Mouse (Mus musculus) lung, embryonic 14.5 days (tissue): ENCODE measurements around the gene Lsm14a. TPM values are rescaled to one million over a fixed set of nuclear protein-coding genes. Genes with fewer than 3 reads are reported as not detected.

Experiments used
- ATAC-seq: fragments of 200-750 bp; cut with Nextera tagmentation; 2 replicates; pipeline ENCODE4 v1.8.0; 2017; ENCODE audit warnings: mild to moderate bottlenecking, moderate TSS enrichment, moderate library complexity; ENCODE audit not compliant: insufficient read depth
- DNase-seq: peaks from one replicate; pipeline ENCODE4 v3.0.0-alpha.2; 2015
- H3K27ac ChIP-seq: fragments of 300-500 bp; sonication (generic); 2 replicates; pipeline ENCODE4 v1.5.1; 2014; ENCODE audit warnings: low read depth, mild to moderate bottlenecking, moderate library complexity
- H3K27me3 ChIP-seq: fragments of 300-500 bp; sonication (generic); 2 replicates; pipeline ENCODE4 v1.6.1; 2014; ENCODE audit warnings: low read length, control low read depth; ENCODE audit not compliant: insufficient read depth
- H3K36me3 ChIP-seq: fragments of 300-500 bp; sonication (generic); 2 replicates; pipeline ENCODE4 v1.6.1; 2014; ENCODE audit warnings: control low read depth; ENCODE audit not compliant: insufficient read depth
- H3K4me1 ChIP-seq: fragments of 300-500 bp; sonication (generic); 2 replicates; pipeline ENCODE4 v1.6.1; 2014; ENCODE audit warnings: antibody characterized with exemption, control low read depth; ENCODE audit not compliant: insufficient read depth
- H3K4me2 ChIP-seq: fragments of 300-500 bp; sonication (generic); 2 replicates; pipeline ENCODE4 v1.6.1; 2014; ENCODE audit warnings: mild to moderate bottlenecking
- H3K4me3 ChIP-seq: fragments of 300-500 bp; sonication (generic); 2 replicates; pipeline ENCODE4 v1.5.1; 2014; ENCODE audit warnings: low read depth, low read length
- H3K9ac ChIP-seq: fragments of 300-500 bp; sonication (generic); 2 replicates; pipeline ENCODE4 v1.6.1; 2014
- H3K9me3 ChIP-seq: fragments of 300-500 bp; sonication (generic); 2 replicates; pipeline ENCODE4 v1.6.1; 2016; ENCODE audit warnings: low read depth, low read length, control low read depth
- CTCF ChIP-seq: IDR thresholded peaks from 2 replicates; pipeline ENCODE4 v1.5.1; 2016; ENCODE audit warnings: antibody characterized with exemption, low read depth
- WGBS: fragments of 180-500 bp; shearing (Covaris S2); extraction: QIAGEN DNeasy Blood & Tissue Kit; methylation state at CpG from one replicate; pipeline ENCODE4 v1.1.7; 2014; 5-methylcytosine and 5-hydroxymethylcytosine counted together
- polyA plus RNA-seq: library from polyadenylated mRNA; unstranded; fragments of >200 nt; fragmentation: Nextera tagmentation; extraction: Ambion mirVana; gene quantifications from 2 replicates; pipeline ENCODE4 v1.2.1, GENCODE M21; 2014

The Lsm14a gene
- polyA plus RNA-seq, 1 experiment from 2014 or later = 58.7 TPM

GRCm38 (mm10) chr7:34302651-34303050 is 90.5 kb downstream of the Lsm14a start:
- Histone ChIP-seq H3K4me2 (peak overlapping the region; percentile 12; the same call in 1 of the 2 replicates), H3K4me1 (no peaks in the 10 kb centered on the region; the same call in 1 of the 2 replicates), H3K27me3 (no peaks in the 10 kb centered on the region), H3K9ac (no peak overlapping the region), H3K36me3 (peaks cover 4% of the 10 kb centered on the region; the same call in 1 of the 2 replicates), H3K4me3 (no peak overlapping the region), H3K27ac (peak overlapping the region; percentile 71), H3K9me3 (no peaks in the 10 kb centered on the region)
- 83% methylated on average over 1 of the region's 1 CpGs for WGBS
- no peak for DNase-seq
- TF ChIP-seq CTCF = no peak
- ATAC-seq = no peak

- no peak overlapping the region for H3K9ac ChIP-seq
- H3K4me2 ChIP-seq = peak overlapping the region; percentile 12; the same call in 1 of the 2 replicates
- no peaks in the 10 kb centered on the region; the same call in 1 of the 2 replicates for H3K4me1 ChIP-seq
- H3K27me3 ChIP-seq = no peaks in the 10 kb centered on the region
- WGBS = 70% methylated on average over 3 of the region's 3 CpGs
- no peaks in the 10 kb centered on the region for H3K9me3 ChIP-seq
- ATAC-seq = no peak
- H3K4me3 ChIP-seq = no peak overlapping the region
- peaks cover 4% of the 10 kb centered on the region; the same call in 1 of the 2 replicates for H3K36me3 ChIP-seq
- peak; percentile 49 for DNase-seq
- H3K27ac ChIP-seq = peak overlapping the region; percentile 71
- TF ChIP-seq CTCF = no peak
Observed at GRCm38 (mm10) chr7:34301952-34302351, 91.2 kb downstream of the Lsm14a start.

DNA sequence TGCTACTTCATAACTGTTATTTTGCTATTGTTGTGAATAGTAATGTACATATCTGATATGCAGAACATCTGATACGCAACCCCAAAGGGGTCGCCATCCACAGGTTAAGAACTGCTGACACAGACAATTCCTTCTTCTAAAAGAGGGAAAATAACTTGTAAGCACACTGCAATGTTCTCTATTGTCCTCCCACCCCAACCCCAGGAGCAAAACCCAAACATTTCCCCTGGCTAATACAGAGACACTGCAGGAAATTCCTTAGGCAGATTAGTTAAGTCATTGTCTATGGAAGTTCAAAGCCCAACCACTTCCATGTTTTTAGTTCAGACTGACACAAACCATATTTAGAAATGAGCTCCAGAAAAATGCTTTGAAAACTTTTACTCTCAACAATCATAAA is 94.3 kb downstream of the Lsm14a start:
- 0 out of 2 replicates have a peak overlapping the region, but pooled peaks have one; percentile 54 for H3K27ac ChIP-seq

DNA sequence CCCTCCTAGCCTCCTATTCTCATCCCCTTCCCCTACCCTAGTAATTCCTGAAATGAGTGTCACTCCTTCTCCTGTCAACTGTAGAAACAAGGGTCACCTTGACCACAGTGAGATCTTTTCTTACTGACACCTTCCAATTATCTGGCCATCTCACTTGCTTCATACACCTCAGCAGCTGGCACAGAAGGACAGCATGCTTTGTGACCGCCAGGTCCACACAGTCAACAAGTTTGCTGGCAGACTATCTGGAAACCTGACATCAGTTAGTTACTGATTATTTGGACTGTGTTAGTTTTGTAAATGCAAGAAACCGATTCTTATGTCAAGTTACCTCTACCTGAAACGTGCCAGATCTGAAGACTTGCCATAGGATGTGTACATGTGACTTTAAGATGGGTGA is 97.0 kb downstream of the Lsm14a start:
- Histone ChIP-seq H3K27me3 (no peaks in the 10 kb centered on the region), H3K4me1 (no peaks in the 10 kb centered on the region; the same call in 1 of the 2 replicates), H3K4me2 (no peak overlapping the region), H3K9ac (no peak overlapping the region), H3K4me3 (no peak overlapping the region), H3K9me3 (no peaks in the 10 kb centered on the region), H3K27ac (no peak overlapping the region), H3K36me3 (no peaks in the 10 kb centered on the region)
- no peak for ATAC-seq
- no peak for TF ChIP-seq CTCF
- 90% methylated on average over 3 of the region's 3 CpGs for WGBS
- DNase-seq = no peak

More for the DNA sequence above, 94.3 kb downstream of the Lsm14a start:
- TF ChIP-seq CTCF = no peak
- Histone ChIP-seq H3K9me3 (no peaks in the 10 kb centered on the region), H3K36me3 (peaks cover 4% of the 10 kb centered on the region; the same call in 1 of the 2 replicates), H3K4me1 (no peaks in the 10 kb centered on the region; the same call in 1 of the 2 replicates), H3K9ac (no peak overlapping the region), H3K4me3 (no peak overlapping the region), H3K27me3 (no peaks in the 10 kb centered on the region), H3K4me2 (no peak overlapping the region)
- WGBS = 89% methylated on average over 2 of the region's 2 CpGs
- DNase-seq (peak; percentile 52), ATAC-seq (no peak)

Other genes with a start within 250 kb of the Lsm14a start
- gene Uba2, start 223.7 kb downstream of the Lsm14a start, polyA plus RNA-seq = 229 and 231 TPM in 2 replicates
- 53.7 and 54.1 TPM in 2 replicates for gene Pdcd2l, start 196.7 kb downstream of the Lsm14a start, polyA plus RNA-seq
- 260 and 268 TPM in 2 replicates for gene Gpi1, start 163.0 kb downstream of the Lsm14a start, polyA plus RNA-seq
- gene Gm6096, start 142.3 kb downstream of the Lsm14a start, polyA plus RNA-seq = 0.88 TPM in 1 of 2 replicates, not detected in the other
- 54.7 and 59.2 TPM in 2 replicates for gene 4931406P16Rik, start 79.8 kb downstream of the Lsm14a start, polyA plus RNA-seq